Mouse (Mus musculus) left cerebral cortex, postnatal 10 days (tissue): ENCODE measurements around the gene Cntn5. TPM values are rescaled to one million over a fixed set of nuclear protein-coding genes. Genes with fewer than 3 reads are reported as not detected.

ENCODE experiments used
- DNase-seq, 2 experiments: peaks; one replicate each; pipeline ENCODE4 v3.0.0; 2021 to 2022; ENCODE audit warnings: low spot score in 2 of 2, mixed read lengths in 1 of 2; ENCODE audit errors: extremely low spot score in 1 of 2
- intact Hi-C: fragments of 180-260 bp; cut with DNase I; formaldehyde crosslinking; loops from one replicate; pipeline ENCODE4 v1.15.1; 2025
- total RNA-seq, 2 experiments: library from RNA; stranded (reverse); gene quantifications; 2 replicates each; pipeline ENCODE4 v1.2.3; 2021

Cntn5 gene
- total RNA-seq, 2 experiments from 2014 or later: 41.9 to 45.0 TPM

DNA sequence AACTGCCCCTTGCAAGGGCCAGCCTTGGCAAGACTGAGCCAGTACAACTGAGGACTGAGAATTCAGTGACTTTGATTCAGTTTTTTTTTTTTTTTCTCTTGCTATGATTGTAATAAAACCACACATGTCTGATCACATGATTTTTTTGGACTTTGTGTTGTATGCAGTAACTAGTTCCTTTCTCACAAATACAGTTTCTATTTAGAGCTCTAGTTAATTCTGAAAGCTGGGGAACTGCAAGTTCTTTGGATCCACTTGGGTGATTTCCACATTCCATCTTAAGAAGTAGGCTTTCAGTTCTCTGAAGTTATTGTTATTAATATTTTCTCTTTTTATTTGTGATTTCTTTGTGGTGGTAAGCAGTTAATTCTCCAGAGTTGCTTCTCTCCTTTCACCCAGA, 563.8 kb downstream of the Cntn5 start:
- no peak for DNase-seq
- intact Hi-C loops: no loop called here

DNA sequence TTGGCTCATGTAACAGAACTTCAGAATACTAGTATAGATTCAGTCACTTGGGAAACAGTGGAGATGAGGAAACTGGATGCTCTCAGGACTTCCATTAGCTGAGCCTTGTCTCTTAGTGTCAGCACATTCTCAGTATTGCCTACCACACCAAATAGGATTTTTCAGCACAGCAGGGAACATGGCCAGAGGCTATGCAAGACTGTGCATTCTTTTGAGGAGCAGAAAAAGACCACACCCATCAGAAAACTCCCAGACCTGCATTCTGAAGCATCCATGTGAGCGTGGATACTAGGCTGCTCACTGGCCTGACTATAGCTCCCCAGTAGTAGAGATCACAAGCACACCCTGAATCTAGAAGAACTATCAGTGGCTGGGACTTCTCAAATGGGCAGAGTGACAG, 564.9 kb downstream of the Cntn5 start:
- no peak for DNase-seq
- intact Hi-C loops: no loop called here

DNA sequence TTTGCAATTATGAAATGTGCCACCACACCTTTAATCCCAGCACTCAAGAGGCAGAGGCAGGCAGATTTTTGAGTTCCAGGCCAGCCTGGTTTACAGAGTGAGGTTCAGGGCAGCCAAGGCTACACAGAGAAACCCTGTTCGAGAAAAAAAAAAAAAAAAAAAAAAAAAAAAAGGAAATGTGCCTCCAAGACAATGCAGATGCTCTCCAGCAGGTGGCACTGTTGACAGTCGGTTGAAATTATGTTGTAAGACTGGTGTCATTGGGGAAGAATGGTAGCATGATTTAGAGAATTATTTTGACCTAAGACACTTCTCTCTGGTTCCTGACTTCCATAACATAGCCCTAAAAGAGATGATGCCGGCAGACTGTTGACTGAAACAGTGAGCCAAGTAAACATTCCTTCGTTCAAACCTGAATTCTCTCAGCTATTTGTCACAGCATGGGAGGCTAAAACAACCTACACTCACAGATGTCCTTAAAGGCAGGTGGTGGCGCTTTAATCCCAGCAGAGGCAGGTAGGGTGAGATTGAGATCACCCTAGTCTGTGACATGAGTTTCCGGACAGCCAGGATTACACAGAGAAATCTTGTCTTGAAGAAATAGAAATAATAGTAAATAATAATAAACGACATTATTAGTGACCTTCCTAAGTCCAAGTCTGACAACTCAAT, 579.7 kb downstream of the Cntn5 start:
- peak in 1 of 2 experiments; percentile 39 for DNase-seq

DNA sequence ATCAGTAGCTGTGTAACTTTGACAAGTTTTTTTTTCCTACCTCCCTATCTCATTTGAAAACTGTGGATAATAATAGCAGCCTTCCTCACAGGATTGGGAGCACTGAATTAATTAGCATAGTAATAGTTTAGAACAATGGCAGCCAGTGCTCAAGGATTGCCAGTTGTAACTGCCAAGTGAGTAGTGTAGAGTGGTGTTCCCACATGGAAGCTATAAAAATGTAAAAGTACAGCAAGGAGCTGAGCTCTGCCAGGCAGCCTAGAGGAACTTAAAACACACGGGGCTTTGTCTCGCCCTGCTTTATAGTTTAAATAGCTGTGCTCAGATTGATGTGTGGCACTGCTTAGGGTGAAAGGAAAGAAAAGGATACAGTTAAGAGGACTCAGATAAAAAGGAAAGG, 635.2 kb downstream of the Cntn5 start:
- peak in 1 of 2 experiments; percentile 65 for DNase-seq
- intact Hi-C loops: no loop called here

More for the DNA sequence above, 579.7 kb downstream of the Cntn5 start:
- intact Hi-C loops: loop anchor here (10.0 kb wide), 1 partner anchor 580 kb away; the partner anchor contains the start of gene Cntn5

DNA sequence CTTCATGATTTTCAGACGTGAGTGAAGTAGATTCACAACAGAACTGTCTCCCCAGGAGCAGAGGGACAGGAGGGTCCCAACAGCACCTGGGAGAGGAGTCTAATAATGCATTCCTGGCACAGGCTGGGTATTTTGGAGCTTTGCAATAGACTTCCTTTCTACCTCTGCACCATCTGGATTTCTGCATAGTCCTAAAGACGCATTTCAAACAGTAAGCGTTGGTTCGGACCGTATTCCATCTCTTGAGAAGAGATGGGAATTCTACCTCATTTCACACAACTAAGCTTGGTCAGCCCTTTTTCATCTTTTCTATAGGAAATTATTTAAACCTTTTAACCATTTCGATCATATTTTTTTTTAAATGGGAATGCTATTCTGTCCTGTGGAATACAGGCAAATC, 635.7 kb downstream of the Cntn5 start:
- no peak for DNase-seq
- intact Hi-C loops: no loop called here

DNA sequence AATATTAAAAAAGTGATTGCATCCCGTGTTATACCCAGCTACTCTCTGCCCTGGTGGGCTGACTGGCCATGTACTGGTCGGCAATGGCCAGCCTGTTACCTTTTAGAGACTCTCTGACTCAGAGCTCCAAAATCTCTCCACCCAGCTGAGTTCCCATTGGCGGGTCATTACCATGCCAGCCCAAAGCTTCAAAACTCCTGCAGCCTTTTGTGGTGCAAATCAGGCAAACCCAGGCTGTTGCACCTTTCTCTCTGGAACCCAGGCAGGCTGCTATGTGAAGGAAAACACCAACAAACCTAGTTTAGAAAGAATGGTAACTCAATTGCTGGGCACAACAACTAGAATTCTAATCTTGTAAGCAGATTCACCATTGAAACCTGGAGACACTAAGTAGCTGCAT, 639.0 kb downstream of the Cntn5 start:
- intact Hi-C loops: no loop called here
- DNase-seq: no peak

DNA sequence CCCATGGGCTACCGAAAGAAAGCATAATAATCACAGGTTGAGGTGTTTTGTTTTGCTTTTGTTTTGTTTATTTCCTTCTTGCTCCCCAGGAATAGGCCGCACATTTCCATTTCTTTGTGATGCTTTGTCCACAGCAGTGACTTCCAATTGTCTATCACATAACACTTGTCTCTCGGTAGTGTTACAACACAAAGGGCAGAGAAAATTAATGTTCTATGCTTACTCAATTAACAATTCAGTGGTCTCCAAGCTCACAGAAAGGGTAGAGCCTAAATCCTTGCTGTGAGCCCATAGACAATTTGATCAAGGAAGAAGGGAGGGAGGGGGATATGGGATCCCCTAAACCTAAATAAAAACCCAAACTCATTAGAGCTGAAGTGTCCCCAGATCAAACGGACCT, 671.2 kb downstream of the Cntn5 start:
- intact Hi-C loops: no loop called here
- no peak for DNase-seq

DNA sequence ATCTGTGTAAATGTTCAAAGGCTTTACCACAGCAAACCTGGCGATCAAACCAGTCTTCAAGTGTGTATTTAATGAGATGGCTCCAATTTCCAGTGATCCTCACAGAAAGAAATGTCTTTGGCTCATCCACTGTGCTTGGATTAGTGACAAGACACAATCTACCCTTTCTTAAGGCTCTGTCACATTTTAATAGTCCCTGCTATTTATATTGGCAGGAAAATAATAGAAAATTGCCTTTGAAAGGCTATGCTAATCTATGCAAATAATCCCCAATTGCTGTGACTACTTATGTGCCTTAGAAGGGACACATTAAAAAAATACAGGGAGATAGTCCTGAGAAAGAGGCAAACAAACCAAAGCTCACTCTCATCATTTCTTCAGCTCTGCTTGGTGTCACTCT, 672.5 kb downstream of the Cntn5 start:
- DNase-seq: no peak

DNA sequence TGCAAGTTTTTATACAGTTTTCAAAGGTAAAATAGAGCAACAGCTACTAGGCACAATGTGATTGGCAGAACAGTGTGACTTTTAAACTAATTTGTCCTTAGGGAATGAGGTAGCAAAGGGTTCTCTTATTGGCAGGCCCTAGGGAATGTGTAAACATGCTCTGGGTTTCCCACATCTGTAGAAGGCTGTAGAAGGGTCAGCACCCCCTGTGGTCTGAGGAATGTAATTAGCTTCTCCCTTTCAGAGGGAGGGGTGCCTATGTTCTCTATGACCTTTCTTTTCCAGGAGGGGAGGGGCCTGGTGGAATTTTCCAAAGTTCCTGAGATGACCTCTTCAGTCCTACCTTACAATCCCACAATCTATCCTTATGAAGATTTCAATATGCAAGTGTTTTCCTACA, 673.6 kb downstream of the Cntn5 start:
- no peak for DNase-seq
- intact Hi-C loops: no loop called here

More for the DNA sequence above, 672.5 kb downstream of the Cntn5 start:
- intact Hi-C loops: no loop called here

DNA sequence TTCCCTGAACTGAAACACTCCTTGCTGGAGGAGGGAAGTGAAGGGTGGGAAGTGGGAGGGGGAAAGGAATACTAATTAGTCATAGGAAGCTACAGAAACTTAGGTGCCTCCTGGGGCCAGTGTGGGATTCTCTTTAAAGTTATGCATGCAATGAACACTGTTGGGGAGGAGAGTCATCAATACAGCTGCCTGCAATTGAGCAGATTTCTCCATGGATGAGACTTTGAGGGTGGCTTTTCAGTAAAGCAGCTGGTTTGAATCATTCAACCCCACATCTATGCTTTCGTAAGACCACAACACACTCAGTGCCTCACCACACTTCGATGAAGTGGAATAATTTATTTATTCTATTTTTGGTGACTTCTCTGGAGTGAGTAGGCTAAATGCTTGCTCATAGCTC, 674.9 kb downstream of the Cntn5 start:
- intact Hi-C loops: no loop called here
- DNase-seq: no peak

DNA sequence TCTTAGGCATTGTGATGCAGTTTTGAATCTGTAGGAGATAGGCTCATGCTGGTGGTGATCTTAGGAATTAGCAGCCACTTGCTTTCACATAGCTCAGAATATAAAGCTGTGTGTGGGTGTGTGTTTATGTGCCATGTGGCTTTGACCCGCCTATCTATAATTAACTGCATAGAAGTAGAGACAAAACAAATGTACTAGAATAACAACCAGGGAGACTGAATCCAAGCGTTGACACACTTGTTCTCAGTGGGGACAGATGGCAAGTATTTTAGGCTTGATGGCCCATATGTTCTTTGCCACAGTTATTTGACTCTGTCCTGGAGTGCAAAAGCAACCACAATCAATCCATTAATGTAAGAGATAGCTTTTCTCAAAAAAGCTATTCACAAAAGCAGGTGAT, 678.6 kb downstream of the Cntn5 start:
- DNase-seq: no peak
- intact Hi-C loops: no loop called here

DNA sequence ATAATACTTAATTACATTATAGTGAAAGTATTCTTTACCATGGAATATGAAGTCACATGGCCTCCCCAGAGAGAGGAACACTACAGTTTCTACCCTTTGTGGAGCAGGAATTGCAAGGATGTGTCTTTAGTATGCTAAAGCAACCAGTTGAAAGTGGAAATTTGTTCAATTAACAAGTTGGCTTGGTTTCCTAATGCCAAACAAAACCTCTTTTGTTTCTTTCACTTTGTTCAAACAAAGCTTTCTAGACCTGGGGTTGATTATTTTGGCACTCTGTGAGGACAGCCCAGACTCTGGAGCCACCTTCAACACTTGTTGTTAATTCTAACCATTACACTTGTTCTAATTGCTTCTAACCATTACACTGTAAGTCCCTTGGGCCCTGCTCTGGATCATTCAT, 718.5 kb downstream of the Cntn5 start:
- no peak for DNase-seq
- intact Hi-C loops: no loop called here

DNA sequence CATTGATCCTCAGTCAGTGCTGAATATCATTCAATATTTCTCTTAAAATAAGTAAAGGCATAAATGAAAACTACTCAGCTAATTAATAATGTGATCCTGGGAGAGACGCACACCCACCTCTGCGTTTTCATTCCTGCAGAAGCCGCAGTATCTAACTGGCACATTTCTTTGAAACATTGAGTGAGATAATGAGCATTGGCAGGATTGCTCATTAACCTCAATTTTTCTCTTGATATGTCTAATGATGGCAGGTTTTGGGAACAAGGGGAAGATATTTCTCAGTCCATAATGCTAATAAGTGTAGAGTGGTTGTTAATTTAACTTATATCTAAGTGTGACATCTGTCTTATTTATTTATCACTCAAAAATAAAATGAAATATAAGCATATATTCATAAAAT, 734.0 kb downstream of the Cntn5 start:
- DNase-seq: no peak
- intact Hi-C loops: no loop called here

DNA sequence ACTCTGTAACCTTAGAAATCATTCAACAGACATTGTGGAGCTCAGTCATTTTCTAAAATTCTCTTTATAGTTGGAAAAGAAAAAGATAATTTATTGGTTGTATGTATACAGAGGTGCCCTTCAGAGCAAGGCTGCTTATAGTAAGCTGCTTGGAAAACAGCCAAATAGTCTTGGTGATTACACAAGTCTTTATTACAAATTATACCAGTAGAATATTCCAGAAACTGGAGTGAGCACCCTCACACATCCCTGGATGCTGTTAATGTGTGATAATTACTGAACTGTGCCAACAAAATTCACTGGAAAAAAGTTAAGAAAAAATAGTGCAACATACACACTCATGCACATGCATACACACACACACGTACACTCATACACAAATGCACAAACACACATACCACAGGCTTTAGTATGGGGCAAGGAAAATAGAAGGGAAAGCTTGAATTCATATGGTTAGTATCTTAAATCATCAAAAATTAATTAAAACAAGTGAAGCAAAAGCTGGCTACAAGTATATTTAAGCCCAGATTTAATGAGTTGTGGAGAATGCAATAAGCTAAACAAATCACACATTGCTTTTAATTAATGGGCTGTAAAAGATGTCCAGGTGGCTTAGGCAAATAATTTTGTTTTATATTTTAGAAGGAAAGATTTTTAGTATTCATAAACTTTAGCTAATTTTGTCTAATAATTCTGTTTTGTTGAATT, 783.1 kb downstream of the Cntn5 start:
- DNase-seq: no peak
- intact Hi-C loops: no loop called here

DNA sequence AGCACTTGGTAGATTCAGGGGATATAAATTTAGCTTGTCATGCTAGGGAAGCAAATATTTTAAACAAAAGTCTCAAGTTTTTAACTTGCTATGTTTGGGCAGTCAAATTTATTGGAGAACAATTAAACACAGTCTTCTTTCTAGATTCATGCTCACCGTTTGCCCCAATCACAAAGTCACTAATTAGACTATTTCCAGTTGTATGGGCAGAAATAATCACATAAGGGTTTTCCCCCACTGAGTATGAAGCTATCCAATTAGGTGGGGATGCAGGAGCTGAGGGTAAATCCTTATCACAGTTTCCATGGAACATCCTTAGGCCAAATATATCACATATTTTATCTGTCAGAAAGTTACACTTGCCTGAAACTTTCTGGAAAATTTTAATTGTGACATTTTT, 788.0 kb downstream of the Cntn5 start:
- intact Hi-C loops: no loop called here
- DNase-seq: no peak

DNA sequence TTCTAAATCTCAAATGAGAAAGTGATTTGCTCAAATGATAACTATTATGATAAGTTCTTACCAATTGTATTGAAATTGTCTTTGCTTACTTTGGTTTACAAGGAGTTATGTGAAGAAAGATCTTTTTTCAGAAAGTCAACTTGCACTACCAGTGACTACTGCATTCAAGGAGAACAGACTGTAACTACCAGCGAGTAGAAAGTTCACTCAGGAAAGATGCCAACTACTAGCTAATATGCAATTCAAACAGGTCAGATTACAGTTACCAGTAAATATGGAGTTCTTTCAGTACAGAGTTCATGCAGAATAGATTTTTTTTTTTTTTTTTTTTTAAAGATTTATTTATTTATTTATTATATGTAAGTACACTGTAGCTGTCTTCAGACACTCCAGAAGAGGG, 795.4 kb downstream of the Cntn5 start:
- DNase-seq: no peak
- intact Hi-C loops: no loop called here

DNA sequence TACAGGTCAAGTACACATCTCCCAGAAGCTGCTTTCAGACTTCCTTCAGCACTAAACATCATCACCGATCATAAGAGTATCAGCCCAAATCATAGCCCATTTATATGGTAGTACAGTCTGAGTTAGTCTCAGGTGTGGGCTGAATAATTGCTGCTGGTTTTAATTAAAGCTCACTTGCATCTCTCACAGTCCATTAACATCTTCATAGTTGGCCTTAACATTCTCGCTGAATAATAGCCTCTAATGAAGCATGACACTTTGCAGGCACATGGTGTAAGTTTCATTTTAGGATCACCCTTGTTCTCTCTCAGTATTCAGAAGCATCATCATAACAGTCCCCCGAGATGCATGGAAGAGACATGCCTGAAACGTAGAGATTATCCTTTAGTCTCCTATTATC, 796.7 kb downstream of the Cntn5 start:
- DNase-seq: no peak
- intact Hi-C loops: no loop called here

DNA sequence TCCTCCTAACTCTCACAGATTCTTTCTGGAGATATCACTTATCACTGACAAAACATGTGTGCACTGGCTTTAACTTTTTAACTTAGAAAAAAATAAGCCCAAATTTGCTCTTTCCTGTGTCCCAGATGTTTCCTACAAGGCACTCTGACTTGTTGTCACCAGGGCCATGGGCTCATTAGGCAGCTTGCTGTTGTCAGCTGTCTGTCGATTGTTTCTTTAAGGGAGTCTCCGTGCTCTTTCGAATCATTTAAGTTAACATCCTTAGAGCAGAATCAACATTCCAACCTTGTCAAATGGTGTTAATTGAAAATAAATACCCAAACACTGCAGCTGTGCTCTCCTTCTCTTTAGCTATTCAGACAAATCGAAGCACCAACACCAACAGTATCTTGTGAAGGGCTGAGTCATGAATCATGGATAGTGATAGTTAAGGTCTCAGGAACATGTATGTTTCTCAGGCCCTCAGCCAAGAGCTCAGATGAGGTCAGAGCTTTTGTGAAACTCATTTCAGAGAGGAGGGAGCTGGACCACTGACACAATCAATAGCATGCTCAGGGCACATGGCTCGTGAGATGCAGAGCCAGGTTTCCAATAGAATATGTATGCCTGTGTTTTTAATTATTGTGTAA, 802.6 kb downstream of the Cntn5 start:
- intact Hi-C loops: no loop called here
- no peak for DNase-seq

DNA sequence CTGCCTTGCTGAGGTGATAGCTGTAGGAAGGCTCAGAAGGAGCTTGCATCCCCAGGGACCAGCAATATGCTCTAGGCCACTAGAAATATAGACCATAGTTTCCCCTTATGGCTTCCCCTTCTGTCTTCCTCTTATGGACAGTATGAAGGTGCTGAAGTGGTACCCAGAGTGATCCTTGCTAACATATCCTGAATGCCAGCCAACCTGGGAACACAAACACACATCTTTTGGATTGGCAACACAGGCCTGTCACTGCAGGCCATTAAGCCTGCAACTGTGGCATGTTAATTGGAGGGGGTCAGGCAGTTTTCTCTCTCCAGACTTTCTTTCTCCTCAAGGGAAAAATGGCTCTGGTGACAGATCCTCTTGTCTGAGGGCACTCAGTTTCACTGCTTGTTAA, 828.3 kb downstream of the Cntn5 start:
- intact Hi-C loops: no loop called here
- DNase-seq: no peak

DNA sequence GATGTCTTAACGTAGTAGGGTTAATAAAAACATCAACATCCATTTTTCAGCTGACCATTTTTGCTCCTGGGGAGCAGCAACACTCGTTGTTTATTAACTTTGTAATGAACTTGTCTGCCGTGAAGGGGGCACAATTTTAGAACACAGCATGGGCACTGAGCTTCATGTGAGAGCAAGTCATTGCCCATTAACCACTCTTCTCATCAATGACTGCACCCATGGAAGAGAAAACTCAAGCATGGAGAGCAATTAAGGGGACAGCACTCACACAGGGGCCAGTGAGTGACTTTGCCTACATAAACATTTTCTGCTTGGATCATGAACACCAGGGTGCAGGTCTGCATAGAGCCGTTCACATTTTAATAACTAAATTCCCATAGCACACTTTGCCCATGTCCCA, 831.2 kb downstream of the Cntn5 start:
- intact Hi-C loops: no loop called here
- DNase-seq: no peak
